Mouse (Mus musculus) ovary, postnatal 10 days (tissue): ENCODE results near the gene Vmn1r125.
"Not testable (repeated sequence)": the region's sequence is repeated elsewhere in the genome, so short reads cannot be mapped to it uniquely, and the experiment has no call there.

Source experiments
- DNase-seq: peaks from one replicate; pipeline ENCODE4 v3.0.0; 2022; ENCODE audit warnings: low spot score

The Vmn1r125 gene

GRCm38 (mm10) chr7:21271879-21272278, at the start of gene Vmn1r125:
Vmn1r125 (plus strand) TSS chr7:21272179.
- not testable (repeated sequence) for DNase-seq

GRCm38 (mm10) chr7:21260517-21260916, 11.5 kb upstream of the Vmn1r125 start, which contains the start of gene Vmn1r124:
Vmn1r124 (minus strand) TSS chr7:21260617.
- not testable (repeated sequence) for DNase-seq

GRCm38 (mm10) chr7:21301367-21301766, 29.4 kb downstream of the Vmn1r125 start, which contains the start of gene Vmn1r126:
Vmn1r126 (minus strand) TSS chr7:21301467.
- not testable (repeated sequence) for DNase-seq

- not testable (repeated sequence) for DNase-seq
Measured at GRCm38 (mm10) chr7:21319761-21320160, 47.8 kb downstream of the Vmn1r125 start, which contains the start of gene Vmn1r127. Vmn1r127 (minus strand) TSS chr7:21319861.
